Mouse (Mus musculus): Measurements from ENCODE around the gene Sco2. TPM values are rescaled to one million over a fixed set of nuclear protein-coding genes. Genes with fewer than 3 reads are reported as not detected.

Sco2 gene
- polyA plus RNA-seq, 1 experiment from 2014 or later: 5.6 TPM

Other genes with a start within 250 kb of the Sco2 start
- 12.8 and 15.3 TPM in 2 replicates for gene Hdac10, start 245.1 kb downstream of the Sco2 start, polyA plus RNA-seq (2016; fragmentation: Nextera tagmentation; extraction: Ambion mirVana)
- gene Mapk12, start 233.1 kb downstream of the Sco2 start, polyA plus RNA-seq (2016; fragmentation: Nextera tagmentation; extraction: Ambion mirVana): 2.3 and 2.7 TPM in 2 replicates
- 1.8 TPM in 2 replicates for gene Mapk11, start 224.2 kb downstream of the Sco2 start, polyA plus RNA-seq (2016; fragmentation: Nextera tagmentation; extraction: Ambion mirVana)
- 38.5 and 38.8 TPM in 2 replicates for gene Plxnb2, start 193.1 kb downstream of the Sco2 start, polyA plus RNA-seq (2016; fragmentation: Nextera tagmentation; extraction: Ambion mirVana)
- 5.3 and 5.5 TPM in 2 replicates for gene Dennd6b, start 177.3 kb downstream of the Sco2 start, polyA plus RNA-seq (2016; fragmentation: Nextera tagmentation; extraction: Ambion mirVana)
- 21.4 and 23.9 TPM in 2 replicates for gene Ppp6r2, start 162.3 kb downstream of the Sco2 start, polyA plus RNA-seq (2016; fragmentation: Nextera tagmentation; extraction: Ambion mirVana)
- gene Sbf1, start 58.5 kb downstream of the Sco2 start, polyA plus RNA-seq (2016; fragmentation: Nextera tagmentation; extraction: Ambion mirVana): 32.5 and 34.1 TPM in 2 replicates
- gene Adm2, start 51.1 kb downstream of the Sco2 start, polyA plus RNA-seq (2016; fragmentation: Nextera tagmentation; extraction: Ambion mirVana): 3.3 TPM in 2 replicates
- 2.4 and 3.7 TPM in 2 replicates for gene Miox, start 39.4 kb downstream of the Sco2 start, polyA plus RNA-seq (2016; fragmentation: Nextera tagmentation; extraction: Ambion mirVana)
- gene Lmf2, start 18.2 kb downstream of the Sco2 start, polyA plus RNA-seq (2016; fragmentation: Nextera tagmentation; extraction: Ambion mirVana): 36.2 and 41.1 TPM in 2 replicates
- gene Ncaph2, start 18.1 kb downstream of the Sco2 start, polyA plus RNA-seq (2016; fragmentation: Nextera tagmentation; extraction: Ambion mirVana): 134 TPM in 2 replicates
- 0.62 and 0.75 TPM in 2 replicates for gene Tymp, start 3.2 kb upstream of the Sco2 start, polyA plus RNA-seq (2016; fragmentation: Nextera tagmentation; extraction: Ambion mirVana)
- gene Odf3b, start 5.4 kb upstream of the Sco2 start, polyA plus RNA-seq (2016; fragmentation: Nextera tagmentation; extraction: Ambion mirVana): 0.50 and 0.65 TPM in 2 replicates
- gene Klhdc7b, start 11.1 kb upstream of the Sco2 start, polyA plus RNA-seq (2016; fragmentation: Nextera tagmentation; extraction: Ambion mirVana): not detected in 2 replicates
- gene Syce3, start 36.7 kb upstream of the Sco2 start, polyA plus RNA-seq (2016; fragmentation: Nextera tagmentation; extraction: Ambion mirVana): not detected in 2 replicates
- gene Cpt1b, start 52.0 kb upstream of the Sco2 start, polyA plus RNA-seq (2016; fragmentation: Nextera tagmentation; extraction: Ambion mirVana): 2.0 and 2.3 TPM in 2 replicates
- gene C730034F03Rik, start 55.7 kb upstream of the Sco2 start, polyA plus RNA-seq (2016; fragmentation: Nextera tagmentation; extraction: Ambion mirVana): 2.1 and 2.3 TPM in 2 replicates
- not detected in 2 replicates for gene Gm44502, start 55.9 kb upstream of the Sco2 start, polyA plus RNA-seq (2016; fragmentation: Nextera tagmentation; extraction: Ambion mirVana)
- gene Chkb, start 56.1 kb upstream of the Sco2 start, polyA plus RNA-seq (2016; fragmentation: Nextera tagmentation; extraction: Ambion mirVana): 29.0 and 30.4 TPM in 2 replicates
- 0.05 and 0.13 TPM in 2 replicates for gene Mapk8ip2, start 80.1 kb upstream of the Sco2 start, polyA plus RNA-seq (2016; fragmentation: Nextera tagmentation; extraction: Ambion mirVana)
- gene Arsa, start 103.6 kb upstream of the Sco2 start, polyA plus RNA-seq (2016; fragmentation: Nextera tagmentation; extraction: Ambion mirVana): 6.6 and 7.0 TPM in 2 replicates
- 0.81 and 1.4 TPM in 2 replicates for gene Shank3, start 125.8 kb upstream of the Sco2 start, polyA plus RNA-seq (2016; fragmentation: Nextera tagmentation; extraction: Ambion mirVana)
- gene Acr, start 194.5 kb upstream of the Sco2 start, polyA plus RNA-seq (2016; fragmentation: Nextera tagmentation; extraction: Ambion mirVana): not detected in 2 replicates
- gene Rabl2, start 218.1 kb upstream of the Sco2 start, polyA plus RNA-seq (2016; fragmentation: Nextera tagmentation; extraction: Ambion mirVana): 10.3 and 11.2 TPM in 2 replicates